Mouse (Mus musculus) heart, embryonic 15.5 days (tissue): Measurements from ENCODE around the gene Cbll1. TPM values are rescaled to one million over a fixed set of nuclear protein-coding genes. Genes with fewer than 3 reads are reported as not detected.

Experiments used
- polyA plus RNA-seq: library from polyadenylated mRNA; unstranded; fragments of >200 nt; fragmentation: Nextera tagmentation; extraction: Ambion mirVana; gene quantifications from 2 replicates; pipeline ENCODE4 v1.2.1, GENCODE M21; 2015

Cbll1 gene
- polyA plus RNA-seq, 1 experiment from 2014 or later, result 7.0 TPM

Other genes with a start within 250 kb of the Cbll1 start
- 90.9 and 99.5 TPM in 2 replicates for gene Lamb1, start 234.4 kb downstream of the Cbll1 start, polyA plus RNA-seq
- gene Dld, start 148.2 kb downstream of the Cbll1 start, polyA plus RNA-seq, result 185 and 235 TPM in 2 replicates
- 0.09 TPM in 1 of 2 replicates, not detected in the other for gene Slc26a3, start 108.7 kb downstream of the Cbll1 start, polyA plus RNA-seq
- gene Slc26a4, start 60.4 kb upstream of the Cbll1 start, polyA plus RNA-seq, result 0.25 and 0.46 TPM in 2 replicates
- 38.6 and 42.4 TPM in 2 replicates for gene Bcap29, start 135.0 kb upstream of the Cbll1 start, polyA plus RNA-seq
- gene Dus4l, start 155.2 kb upstream of the Cbll1 start, polyA plus RNA-seq, result 5.2 and 7.0 TPM in 2 replicates
- 24.1 and 26.6 TPM in 2 replicates for gene Cog5, start 155.3 kb upstream of the Cbll1 start, polyA plus RNA-seq
- 5.8 and 8.2 TPM in 2 replicates for gene Gpr22, start 214.3 kb upstream of the Cbll1 start, polyA plus RNA-seq